Mouse (Mus musculus) testis, adult 10 weeks (tissue): ENCODE results near the gene Ccl12. TPM values are rescaled to one million over a fixed set of nuclear protein-coding genes. Genes with fewer than 3 reads are reported as not detected.

Source experiments
- polyA plus RNA-seq: library from polyadenylated mRNA; stranded (reverse); fragments of 350-450 nt; fragmentation: Illumina TruSeq; extraction: RNeasy Lipid Tissue Mini Kit (QIAGEN cat#74804); gene quantifications from one replicate; pipeline ENCODE4 v1.2.3, GENCODE M21; 2014; ENCODE audit warnings: low read depth, low replicate concordance

Ccl12 gene
- polyA plus RNA-seq, result 0.69 TPM

DNA sequence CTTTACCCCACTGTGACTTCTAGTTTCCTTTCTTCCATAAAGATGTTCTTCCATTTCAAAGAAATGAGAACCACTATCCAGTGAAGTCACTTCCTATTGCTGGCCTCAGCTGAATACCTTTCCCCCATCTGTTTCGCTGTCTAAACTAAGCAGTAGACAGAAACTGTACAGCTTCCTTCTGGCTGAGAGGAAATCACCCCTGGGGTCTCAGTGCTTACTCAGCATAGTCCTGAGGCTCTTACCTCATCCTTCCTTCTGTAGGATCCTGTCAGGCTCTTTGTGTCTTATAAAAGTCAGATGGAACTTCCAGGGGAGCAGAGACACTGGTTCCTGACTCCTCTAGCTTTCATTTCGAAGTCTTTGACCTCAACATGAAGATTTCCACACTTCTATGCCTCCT, at the start of gene Ccl12:
Gene Ccl12 (plus strand): TSS at position 317 of the 400 bp plus-strand sequence.

DNA sequence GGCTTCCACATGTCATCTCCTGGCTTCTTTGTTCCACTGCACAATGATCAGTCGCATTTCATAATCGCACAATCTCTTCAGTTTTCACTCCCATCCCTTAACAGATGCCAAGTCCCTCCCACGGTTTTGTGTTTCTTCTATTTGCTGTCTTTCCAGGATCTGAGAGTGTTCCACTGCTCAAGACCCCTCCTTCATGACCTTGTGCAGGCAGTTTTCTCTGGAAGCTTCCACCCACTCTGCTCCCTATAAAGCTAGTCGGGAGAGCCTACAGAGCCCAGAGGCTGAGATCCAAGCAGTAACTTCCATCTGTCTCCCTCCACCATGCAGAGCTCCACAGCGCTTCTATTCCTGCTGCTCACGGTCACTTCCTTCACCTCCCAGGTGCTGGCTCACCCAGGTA, 44.0 kb upstream of the Ccl12 start, which contains the start of gene Ccl11:
Gene Ccl11 (plus strand): TSS at position 178 of the 400 bp plus-strand sequence.

DNA sequence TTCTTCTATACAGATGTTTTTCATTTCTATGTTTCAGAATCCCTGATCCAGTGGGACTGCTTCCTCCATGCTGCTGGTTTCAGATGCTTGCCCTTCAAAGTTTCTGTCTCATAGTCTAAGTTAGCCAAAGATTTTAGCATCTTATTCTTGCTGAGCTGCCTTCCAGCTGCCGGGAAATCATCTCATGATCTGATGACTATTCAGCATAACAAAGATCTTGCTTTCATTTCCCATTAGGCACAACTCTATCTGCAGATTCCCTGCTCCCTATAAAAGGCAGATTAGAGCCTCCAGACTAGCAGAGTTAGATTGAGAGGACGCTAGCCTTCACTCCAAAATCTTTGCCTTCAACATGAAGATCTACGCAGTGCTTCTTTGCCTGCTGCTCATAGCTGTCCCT, 13.2 kb downstream of the Ccl12 start, which contains the start of gene Ccl8:
Gene Ccl8 (plus strand): TSS at position 301 of the 400 bp plus-strand sequence.

Other genes starting within 250 kb of the Ccl12 start
- gene 5530401A14Rik, start 241.2 kb upstream of the Ccl12 start, polyA plus RNA-seq, result not detected
- not detected for gene Asic2, start 133.4 kb upstream of the Ccl12 start, polyA plus RNA-seq
- not detected for gene Ccl2, start 66.3 kb upstream of the Ccl12 start, polyA plus RNA-seq
- gene Gm17268, start 63.3 kb upstream of the Ccl12 start, polyA plus RNA-seq, result not detected
- not detected for gene Ccl7, start 56.1 kb upstream of the Ccl12 start, polyA plus RNA-seq
- gene Ccl11, start 44.0 kb upstream of the Ccl12 start, polyA plus RNA-seq, result not detected
- 3.7 TPM for gene Ccl8, start 13.3 kb downstream of the Ccl12 start, polyA plus RNA-seq
- gene Ccl1, start 203.8 kb downstream of the Ccl12 start, polyA plus RNA-seq, result not detected